Mouse (Mus musculus) spleen, postnatal 14 days (tissue): ENCODE results near the gene Tanc1.

Experiments used
- DNase-seq, 2 experiments: peaks; one replicate each; pipeline ENCODE4 v3.0.0; 2021 to 2022; ENCODE audit warnings: low spot score in 2 of 2

Gene Tanc1

GRCm38 (mm10) chr2:59714992-59715391, 103.2 kb downstream of the Tanc1 start:
- DNase-seq: no peak

DNA sequence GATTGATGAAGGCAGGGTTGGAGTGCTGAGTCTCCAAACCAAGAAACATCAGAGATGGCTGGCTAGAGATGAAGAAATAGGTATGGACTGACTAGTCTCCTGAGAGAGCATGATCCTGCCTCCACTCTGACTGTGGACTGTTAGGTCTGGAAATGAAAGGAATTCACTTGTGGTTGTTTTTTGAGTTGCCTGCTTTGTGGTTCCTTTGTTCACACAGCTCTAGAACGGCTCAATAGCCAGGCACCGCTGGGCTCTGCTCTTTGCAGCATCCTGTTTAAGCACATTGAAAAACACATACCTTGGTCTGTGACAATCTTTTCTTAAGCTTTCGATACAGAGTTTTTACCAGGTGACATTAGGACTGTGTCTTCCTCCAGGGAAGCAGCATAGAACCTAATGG, 104.6 kb downstream of the Tanc1 start:
- no peak for DNase-seq

GRCm38 (mm10) chr2:59717746-59718294, 106.0 kb downstream of the Tanc1 start:
- no peak for DNase-seq

DNA sequence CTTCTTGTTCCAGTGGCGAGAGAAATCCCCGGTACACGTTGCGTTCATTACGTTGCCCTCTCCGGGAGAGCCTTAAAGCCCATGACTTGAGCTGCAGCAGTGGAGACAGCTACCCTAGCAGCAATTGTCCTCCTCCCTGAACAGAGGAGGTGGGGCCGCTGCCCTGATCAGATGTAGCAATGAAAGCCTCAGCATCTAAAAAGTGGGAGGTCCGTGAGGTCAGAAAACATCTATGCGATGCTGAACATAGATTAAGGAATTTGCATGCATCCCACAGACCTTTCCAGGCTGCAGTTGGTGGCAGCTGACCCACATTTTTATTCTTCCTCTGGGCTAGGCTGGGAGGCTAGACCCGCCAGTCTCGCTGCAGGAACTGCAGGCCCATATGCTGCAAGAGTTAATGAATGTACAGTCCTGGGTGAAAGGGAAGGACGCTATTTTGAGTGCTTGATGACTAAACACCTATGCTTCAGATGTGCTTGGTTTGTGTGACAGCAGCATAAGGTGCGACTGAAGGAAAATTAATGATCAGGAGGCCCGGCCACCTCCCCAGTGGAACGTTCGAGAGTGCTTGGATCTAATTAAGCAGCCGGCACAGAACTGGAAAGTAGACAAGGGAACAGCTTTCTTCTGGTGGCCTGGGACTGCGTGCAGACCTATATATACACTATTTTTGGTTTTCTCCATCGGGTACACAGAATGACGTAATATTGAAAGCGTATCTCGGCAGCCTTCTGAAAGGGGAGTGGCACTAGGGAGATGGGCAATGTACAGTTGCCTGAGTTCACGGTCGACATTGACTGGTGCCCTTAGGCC, 107.0 kb downstream of the Tanc1 start:
- no peak for DNase-seq

- DNase-seq: no peak
Observed at GRCm38 (mm10) chr2:59719831-59720230, 108.0 kb downstream of the Tanc1 start.

DNA sequence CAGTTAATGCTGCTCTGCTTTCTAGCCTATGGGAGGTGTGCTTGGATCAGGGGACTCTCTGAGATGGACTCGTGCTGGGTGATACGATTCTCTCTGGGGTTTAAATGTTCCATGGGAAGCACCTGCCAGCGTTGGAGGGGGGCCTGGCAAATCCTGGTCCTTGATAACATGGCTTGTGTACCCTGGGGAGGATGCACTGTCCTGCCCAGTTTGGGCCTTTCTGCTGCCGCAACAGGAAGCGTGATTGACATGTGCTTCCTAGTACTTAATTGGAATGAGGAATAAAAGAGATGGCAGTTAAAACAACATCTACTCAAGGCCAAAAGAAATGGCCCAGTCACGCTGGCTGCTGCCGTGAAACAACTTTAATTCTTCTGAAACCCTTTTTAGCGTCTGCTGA, 109.3 kb downstream of the Tanc1 start:
- DNase-seq: no peak

DNA sequence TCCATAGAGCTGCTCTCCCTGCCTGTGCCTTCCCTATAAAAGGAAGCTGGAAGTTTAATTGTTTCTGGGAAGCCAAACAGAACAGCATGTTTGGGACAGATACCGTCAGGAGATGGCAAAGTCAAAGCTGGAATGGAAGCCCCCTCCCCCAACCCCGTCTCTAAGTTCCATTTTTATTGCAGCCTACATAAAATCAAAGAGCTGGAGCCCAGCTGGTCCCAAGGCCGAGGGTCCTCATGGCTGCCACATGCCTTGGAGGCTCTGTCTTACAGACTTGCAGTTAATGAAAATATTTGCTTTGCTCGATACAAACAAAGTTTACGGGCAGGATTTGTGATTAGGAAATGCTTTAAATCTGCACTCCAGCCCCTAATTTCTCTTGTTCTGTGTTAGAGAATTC, 109.9 kb downstream of the Tanc1 start:
- no peak for DNase-seq

GRCm38 (mm10) chr2:59723311-59723710, 111.5 kb downstream of the Tanc1 start:
- DNase-seq: no peak

DNA sequence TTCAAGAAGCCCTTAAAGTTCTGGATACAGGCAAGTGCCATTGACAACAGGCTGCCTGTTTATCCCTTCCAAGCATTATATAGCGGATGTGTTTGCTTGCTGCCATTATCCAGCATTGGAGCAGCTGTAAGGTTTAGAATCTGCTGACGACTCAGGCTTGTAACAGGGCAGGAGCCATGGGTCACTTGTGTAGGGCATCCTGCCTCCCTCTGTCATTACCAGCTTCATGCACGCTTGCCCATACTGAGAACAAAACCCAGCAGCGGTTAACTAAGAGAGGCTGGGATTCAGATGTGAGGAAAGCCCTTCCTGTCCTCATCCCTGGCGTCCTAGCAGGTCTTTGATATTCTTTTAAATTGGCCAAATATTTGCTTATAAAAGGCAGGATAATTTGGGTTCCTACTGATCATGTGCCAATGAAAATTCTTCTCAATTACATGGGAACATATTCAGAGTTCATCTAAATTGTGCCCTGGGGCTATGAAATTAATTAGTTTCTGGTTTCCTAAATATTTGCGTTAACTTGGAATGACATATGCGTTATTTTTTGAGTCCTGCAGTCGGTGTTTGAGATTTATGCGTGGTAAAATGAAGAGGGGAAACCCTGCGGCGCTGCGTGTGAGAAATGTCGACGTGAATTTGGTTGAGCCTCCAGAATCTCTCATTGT, 113.8 kb downstream of the Tanc1 start:
- no peak for DNase-seq

DNA sequence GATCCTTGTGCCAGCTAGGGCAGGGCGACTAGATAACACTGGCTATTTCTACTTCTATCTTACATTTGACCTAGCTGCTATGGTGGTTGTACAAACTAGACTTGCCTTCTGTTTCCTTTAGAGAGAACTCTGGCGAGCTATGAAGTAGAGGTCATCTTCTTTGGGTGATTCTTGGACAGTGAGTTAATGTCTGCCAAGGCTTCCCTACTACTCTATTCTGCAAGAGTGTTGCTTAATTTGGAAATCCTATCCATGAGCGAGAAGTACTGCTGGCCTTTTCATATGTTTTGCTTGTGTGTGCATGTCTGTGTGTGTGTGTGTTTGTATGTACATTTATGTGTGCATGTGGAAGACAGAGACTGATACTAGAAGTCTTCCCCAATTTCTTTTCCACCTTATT, 120.0 kb downstream of the Tanc1 start:
- no peak for DNase-seq

DNA sequence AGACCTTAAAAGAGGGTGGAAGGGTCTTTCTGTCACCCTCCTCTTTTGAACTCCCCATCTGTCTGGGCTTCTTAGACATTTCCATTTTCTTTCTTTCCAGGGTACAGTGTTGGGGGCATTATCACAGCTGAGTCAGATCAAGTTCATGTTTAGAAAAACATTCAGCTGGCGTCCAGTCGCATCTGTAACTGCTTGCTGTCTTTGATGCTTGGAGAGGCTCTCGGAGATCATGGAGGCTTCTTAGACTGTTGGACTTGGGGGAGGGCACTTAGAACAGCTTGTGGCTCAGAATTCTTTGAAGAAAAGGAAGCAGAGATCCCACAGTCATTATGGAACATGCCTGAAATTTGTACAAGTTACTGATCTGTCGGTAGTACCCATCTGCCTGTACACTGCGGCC, 121.6 kb downstream of the Tanc1 start:
- DNase-seq: no peak

DNA sequence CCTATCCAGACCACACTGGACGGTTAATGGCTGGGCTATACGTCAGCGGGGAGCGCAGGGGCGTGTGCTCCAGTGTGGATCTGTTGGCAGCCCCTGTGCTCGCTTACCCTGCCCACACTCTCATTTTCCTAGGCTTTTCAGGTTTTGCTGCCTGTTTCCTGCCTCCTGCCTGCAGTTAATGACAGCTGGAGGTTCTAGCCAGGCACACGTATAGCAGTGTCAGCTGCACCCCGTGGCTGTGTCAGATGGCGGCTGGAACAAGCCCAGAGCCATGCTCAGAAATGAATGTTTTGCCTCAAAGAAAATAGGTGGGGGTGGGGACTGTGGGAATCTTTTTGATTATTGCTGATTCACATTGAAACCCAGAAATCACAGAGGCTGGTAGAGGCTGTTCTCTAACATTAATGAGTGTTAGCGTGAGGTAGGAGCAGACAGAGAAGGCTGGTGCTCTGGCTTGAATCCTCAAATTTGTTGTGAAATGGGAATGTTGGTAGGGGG, 124.6 kb downstream of the Tanc1 start:
- no peak for DNase-seq

- no peak for DNase-seq
Observed at GRCm38 (mm10) chr2:59737368-59737767, 125.5 kb downstream of the Tanc1 start.

GRCm38 (mm10) chr2:59738356-59738755, 126.5 kb downstream of the Tanc1 start:
- no peak for DNase-seq

- DNase-seq: no peak
Observed at GRCm38 (mm10) chr2:59739036-59739435, 127.2 kb downstream of the Tanc1 start.

DNA sequence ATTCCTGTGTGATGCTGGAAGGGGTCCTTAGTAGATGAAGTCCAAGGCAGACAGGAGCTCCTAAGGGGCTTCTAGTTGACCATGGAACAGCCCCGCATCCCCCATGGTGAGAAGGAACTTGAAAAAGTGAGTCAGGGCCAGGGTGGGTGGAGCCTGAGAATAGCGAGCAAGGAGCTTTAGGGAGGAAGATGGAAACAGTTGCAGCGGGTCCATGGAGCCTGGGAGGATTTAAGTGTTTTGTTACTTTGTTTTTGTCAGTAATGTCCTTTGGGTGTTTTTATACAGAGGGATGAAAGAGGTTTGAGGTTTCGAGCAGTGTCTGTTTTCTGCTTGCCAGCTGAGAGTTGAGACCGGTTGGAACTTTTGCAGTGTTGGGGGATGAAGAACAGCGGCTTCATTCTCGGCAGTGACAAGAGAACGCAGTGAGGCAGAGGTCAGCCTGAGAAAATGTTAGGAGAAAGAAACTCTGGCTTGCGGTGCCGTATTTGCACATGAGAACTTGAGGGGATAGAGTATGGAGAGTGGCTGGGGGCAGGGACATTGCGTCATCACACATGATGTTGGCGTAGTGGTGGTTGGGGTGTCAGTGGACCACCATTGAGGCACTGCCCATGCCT, 130.8 kb downstream of the Tanc1 start:
- no peak for DNase-seq

DNA sequence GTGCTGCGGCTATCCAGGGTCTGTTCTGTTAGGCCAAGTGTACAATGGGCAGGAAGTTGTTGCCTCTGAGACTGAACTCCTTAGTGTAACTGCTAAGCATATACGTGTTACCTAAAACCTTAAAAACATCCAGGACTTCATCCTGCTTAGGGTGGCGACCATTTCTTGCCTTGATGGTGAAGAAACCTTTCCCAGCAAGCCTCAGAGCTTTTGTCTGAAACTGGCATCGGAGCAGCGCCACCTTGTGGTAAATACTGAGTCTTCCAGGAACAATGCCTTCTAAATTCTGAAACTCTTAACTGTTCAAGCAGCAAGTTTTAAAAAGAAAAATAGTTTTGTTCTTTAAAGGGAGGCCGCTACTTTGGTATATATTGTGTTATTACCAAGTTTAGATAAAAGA, 133.6 kb downstream of the Tanc1 start:
- DNase-seq: peak in 1 of 2 experiments; percentile 19

- no peak for DNase-seq
Observed at GRCm38 (mm10) chr2:59746070-59746469, 134.2 kb downstream of the Tanc1 start.

DNA sequence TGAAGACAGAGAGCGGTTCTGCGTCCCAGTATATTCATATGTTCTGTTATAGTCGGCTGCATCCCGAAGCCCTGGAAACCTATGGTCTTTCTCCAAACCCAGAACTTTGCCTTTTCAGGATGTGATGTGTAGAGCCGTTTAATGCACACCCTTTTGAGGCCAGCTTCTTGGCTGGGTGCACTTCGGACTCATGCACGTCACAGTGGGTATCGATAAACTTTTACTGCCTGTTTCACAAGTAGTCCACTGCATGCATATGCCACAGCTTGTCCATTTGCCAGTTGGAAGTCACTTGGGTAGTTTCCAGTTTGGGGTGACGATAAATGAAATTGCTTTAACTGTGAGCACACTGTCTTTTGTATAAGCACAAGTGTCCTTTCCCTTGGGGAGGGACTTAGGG, 135.9 kb downstream of the Tanc1 start:
- no peak for DNase-seq

DNA sequence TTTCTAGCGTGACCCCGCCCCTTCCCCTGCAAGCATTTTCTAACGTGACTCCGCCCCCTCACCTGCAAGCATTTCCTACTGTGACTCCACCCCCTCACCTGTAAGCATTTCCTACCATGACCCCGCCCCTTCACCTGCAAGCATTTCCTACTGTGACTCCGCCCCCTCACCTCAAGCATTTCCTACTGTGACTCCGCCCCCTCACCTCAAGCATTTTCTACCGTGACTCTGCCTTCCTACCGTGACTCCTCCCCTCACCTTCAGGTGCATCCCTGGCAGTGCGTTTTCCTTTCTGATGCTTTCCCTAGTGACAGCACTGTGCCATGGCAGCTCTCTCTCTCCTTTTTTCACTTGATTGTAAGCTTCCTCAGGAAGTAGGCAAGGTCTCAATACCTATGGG, 137.5 kb downstream of the Tanc1 start:
- DNase-seq: no peak

GRCm38 (mm10) chr2:59751172-59751571, 139.3 kb downstream of the Tanc1 start:
- no peak for DNase-seq

GRCm38 (mm10) chr2:59752148-59752547, 140.3 kb downstream of the Tanc1 start:
- no peak for DNase-seq
